Mouse (Mus musculus) lung, postnatal 0 days (tissue): ENCODE data around the gene Mvb12a. TPM values are rescaled to one million over a fixed set of nuclear protein-coding genes. Genes with fewer than 3 reads are reported as not detected.

Source experiments
- ATAC-seq: fragments of 200-750 bp; cut with Nextera tagmentation; 2 replicates; pipeline ENCODE4 v1.8.0; 2017; ENCODE audit warnings: moderate library complexity
- DNase-seq: peaks from one replicate; pipeline ENCODE4 v3.0.0-alpha.2; 2016; ENCODE audit warnings: low spot score
- H3K27ac ChIP-seq: fragments of 300-500 bp; sonication (generic); 2 replicates; pipeline ENCODE4 v1.5.1; 2014; ENCODE audit warnings: antibody characterized with exemption, mild to moderate bottlenecking, low read length, mixed read lengths
- H3K27me3 ChIP-seq: fragments of 300-500 bp; sonication (generic); replicated peaks from 2 replicates; pipeline ENCODE4 v1.6.1; 2014; ENCODE audit warnings: low read length, mixed read lengths; ENCODE audit not compliant: insufficient read depth
- H3K36me3 ChIP-seq: fragments of 300-500 bp; sonication (generic); 2 replicates; pipeline ENCODE4 v1.6.1; 2014; ENCODE audit warnings: low read length, mixed read lengths; ENCODE audit not compliant: insufficient read depth
- H3K4me1 ChIP-seq: fragments of 300-500 bp; sonication (generic); 2 replicates; pipeline ENCODE4 v1.6.1; 2014; ENCODE audit warnings: antibody characterized with exemption, low read depth, low read length, mixed read lengths; ENCODE audit not compliant: insufficient read depth
- H3K4me2 ChIP-seq: fragments of 300-500 bp; sonication (generic); replicated peaks from 2 replicates; pipeline ENCODE4 v1.6.1; 2014; ENCODE audit warnings: low read depth, mild to moderate bottlenecking, low read length, moderate library complexity, mixed read lengths
- H3K4me3 ChIP-seq: fragments of 300-500 bp; sonication (generic); 2 replicates; pipeline ENCODE4 v1.5.1; 2014; ENCODE audit warnings: low read depth, low read length
- H3K9ac ChIP-seq: fragments of 300-500 bp; sonication (generic); replicated peaks from 2 replicates; pipeline ENCODE4 v1.6.1; 2014; ENCODE audit warnings: low read depth, mild to moderate bottlenecking
- H3K9me3 ChIP-seq: fragments of 300-500 bp; sonication (generic); 2 replicates; pipeline ENCODE4 v1.6.1; 2016; ENCODE audit warnings: low read length, mixed read lengths
- CTCF ChIP-seq: IDR thresholded peaks from 2 replicates; pipeline ENCODE4 v1.5.1; 2016; ENCODE audit warnings: antibody characterized with exemption, mild to moderate bottlenecking
- EP300 ChIP-seq: IDR thresholded peaks from 2 replicates; pipeline ENCODE4 v1.6.1; 2016; ENCODE audit warnings: antibody characterized with exemption, mild to moderate bottlenecking, control low read depth
- WGBS: fragments of 180-500 bp; shearing (Covaris S2); extraction: QIAGEN DNeasy Blood & Tissue Kit; methylation state at CpG from one replicate; pipeline ENCODE4 v1.1.7; 2014; 5-methylcytosine and 5-hydroxymethylcytosine counted together
- polyA plus RNA-seq: library from polyadenylated mRNA; unstranded; fragments of >200 nt; fragmentation: Nextera tagmentation; extraction: Ambion mirVana; gene quantifications from 2 replicates; pipeline ENCODE4 v1.2.1, GENCODE M21; 2015

The Mvb12a gene
- polyA plus RNA-seq, 1 experiment from 2014 or later: 112 TPM

- WGBS: 90% methylated on average over 14 of the region's 14 CpGs
- Histone ChIP-seq H3K4me2 (no peak overlapping the region), H3K27me3 (no peaks in the 10 kb centered on the region), H3K9ac (no peak overlapping the region), H3K36me3 (no peaks in the 10 kb centered on the region), H3K4me3 (no peak overlapping the region), H3K9me3 (no peaks in the 10 kb centered on the region), H3K27ac (no peak overlapping the region), H3K4me1 (no peaks in the 10 kb centered on the region)
- no peak for ATAC-seq
- TF ChIP-seq EP300: no peak
- TF ChIP-seq CTCF: no peak
- no peak for DNase-seq
These were observed 36.8 kb downstream of the Mvb12a start for GRCm38 (mm10) chr8:71579476-71579875.

- no peak overlapping the region for H3K27ac ChIP-seq
- no peaks in the 10 kb centered on the region for H3K9me3 ChIP-seq
- ATAC-seq (peak; percentile 47), DNase-seq (no peak)
- H3K4me1 ChIP-seq: no peaks in the 10 kb centered on the region
- 55% methylated on average over 9 of the region's 9 CpGs for WGBS
- no peak overlapping the region for H3K4me2 ChIP-seq
- TF ChIP-seq EP300: no peak
- H3K9ac ChIP-seq: no peak overlapping the region
- H3K36me3 ChIP-seq: no peaks in the 10 kb centered on the region
- no peaks in the 10 kb centered on the region for H3K27me3 ChIP-seq
- no peak overlapping the region for H3K4me3 ChIP-seq
These were observed 37.5 kb downstream of the Mvb12a start for GRCm38 (mm10) chr8:71580201-71580600.

- Histone ChIP-seq H3K27ac (no peak overlapping the region), H3K9me3 (no peaks in the 10 kb centered on the region), H3K4me1 (peaks cover 5% of the 10 kb centered on the region; the same call in 1 of the 2 replicates), H3K4me2 (no peak overlapping the region), H3K9ac (no peak overlapping the region), H3K36me3 (no peaks in the 10 kb centered on the region), H3K4me3 (no peak overlapping the region), H3K27me3 (no peaks in the 10 kb centered on the region)
- peak; percentile 42 for DNase-seq
- WGBS: 54% methylated on average over 2 of the region's 2 CpGs
- no peak for ATAC-seq
- TF ChIP-seq CTCF: peak; percentile 77
- TF ChIP-seq EP300: no peak
These were observed 44.2 kb downstream of the Mvb12a start for GRCm38 (mm10) chr8:71586891-71587290.

- Histone ChIP-seq H3K9ac (no peak overlapping the region), H3K4me2 (no peak overlapping the region), H3K27me3 (no peaks in the 10 kb centered on the region), H3K9me3 (no peaks in the 10 kb centered on the region), H3K27ac (no peak overlapping the region), H3K4me3 (no peak overlapping the region), H3K4me1 (peaks cover 9% of the 10 kb centered on the region; the same call in 1 of the 2 replicates), H3K36me3 (no peaks in the 10 kb centered on the region)
- no peak for TF ChIP-seq EP300
- TF ChIP-seq CTCF: no peak
- DNase-seq (no peak), ATAC-seq (no peak)
- WGBS: 70% methylated on average over 3 of the region's 3 CpGs
These were observed 46.0 kb downstream of the Mvb12a start for GRCm38 (mm10) chr8:71588762-71589161.

GRCm38 (mm10) chr8:71591017-71591416, 48.3 kb downstream of the Mvb12a start:
- Histone ChIP-seq H3K4me3 (peak overlapping the region; percentile 71), H3K4me2 (peak overlapping the region; percentile 94), H3K27me3 (no peaks in the 10 kb centered on the region), H3K27ac (peak overlapping the region; percentile 96; the same call in 1 of the 2 replicates), H3K9me3 (no peaks in the 10 kb centered on the region), H3K4me1 (peaks cover 9% of the 10 kb centered on the region; the same call in 1 of the 2 replicates), H3K36me3 (no peaks in the 10 kb centered on the region), H3K9ac (peak overlapping the region; percentile 74; the same call in 1 of the 2 replicates)
- WGBS: 22% methylated on average over 5 of the region's 5 CpGs
- DNase-seq (no peak), ATAC-seq (no peak)
- no peak for TF ChIP-seq CTCF
- no peak for TF ChIP-seq EP300

- peak within 1 kb of the TSS; percentile 96 for H3K27ac ChIP-seq
- under 1% methylated on average over 61 of the region's 71 CpGs for WGBS
- H3K4me1 ChIP-seq: peaks cover 9% of the 10 kb centered on the region; the same call in 1 of the 2 replicates
- no peaks in the 10 kb centered on the region for H3K36me3 ChIP-seq
- peak within 1 kb of the TSS; percentile 94 for H3K4me2 ChIP-seq
- no peaks in the 10 kb centered on the region for H3K27me3 ChIP-seq
- H3K9me3 ChIP-seq: no peaks in the 10 kb centered on the region
- DNase-seq: peak; percentile 97
- peak within 1 kb of the TSS; percentile 74 for H3K9ac ChIP-seq
- ATAC-seq: peak; percentile 90
- TF ChIP-seq CTCF: no peak; the same call in 1 of the 2 replicates
- TF ChIP-seq EP300: no peak
- H3K4me3 ChIP-seq: peak within 1 kb of the TSS; percentile 71
These were observed 49.0 kb downstream of the Mvb12a start, which contains the start of gene Pgls for GRCm38 (mm10) chr8:71591471-71592373. TSS of gene Pgls (plus strand) at chr8:71592176.
